Mouse (Mus musculus) erythroblast, embryonic 14.5 days (primary cell): Measurements from ENCODE around the gene Frmd6.

Experiments
- GATA1 ChIP-seq: IDR thresholded peaks from 2 replicates; pipeline ENCODE4 v1.6.1; 2012; ENCODE audit warnings: low read length, inconsistent platforms, mixed read lengths
- TAL1 ChIP-seq: IDR thresholded peaks from 3 replicates; pipeline ENCODE4 v1.6.1; 2012; ENCODE audit warnings: low read length, inconsistent platforms, mixed read lengths

- TF ChIP-seq TAL1 (no peak), GATA1 (no peak)
Observed at GRCm38 (mm10) chr12:70890874-70891470, 65.7 kb downstream of the Frmd6 start.
